Mouse (Mus musculus): Measurements from ENCODE around the gene Mrps31. TPM values are rescaled to one million over a fixed set of nuclear protein-coding genes. Genes with fewer than 3 reads are reported as not detected.

Mrps31 gene
- total RNA-seq (2017), result 10.6 and 15.5 TPM in 2 replicates

DNA sequence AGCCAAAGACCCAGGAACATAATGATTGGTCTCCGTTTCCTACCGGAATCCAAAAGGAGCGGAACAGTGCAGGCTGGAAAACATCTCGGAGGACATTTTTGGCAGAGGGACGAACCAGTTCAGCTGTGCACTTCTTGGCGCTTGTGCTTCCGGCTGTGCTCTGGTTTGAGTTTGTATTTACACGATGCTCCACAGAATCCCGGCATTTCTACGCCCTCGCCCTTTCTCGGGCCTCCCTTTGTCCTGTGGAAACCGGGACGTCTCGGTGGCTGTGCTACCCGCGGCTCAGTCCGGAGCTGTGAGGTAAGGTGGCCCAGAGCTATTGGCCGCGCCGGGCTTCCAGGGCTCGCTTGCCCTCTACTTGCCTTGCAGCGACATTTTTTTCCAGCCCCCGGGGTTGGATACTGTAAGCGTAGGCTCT is at the start of gene Mrps31:
Gene Mrps31 (plus strand): TSS at position 80 of the 421 bp plus-strand sequence.
- peak; percentile 82 for ATAC-seq (ENCODE audit: extremely low read depth, insufficient number of reproducible peaks, low FRiP score, poor library complexity, severe bottlenecking)

DNA sequence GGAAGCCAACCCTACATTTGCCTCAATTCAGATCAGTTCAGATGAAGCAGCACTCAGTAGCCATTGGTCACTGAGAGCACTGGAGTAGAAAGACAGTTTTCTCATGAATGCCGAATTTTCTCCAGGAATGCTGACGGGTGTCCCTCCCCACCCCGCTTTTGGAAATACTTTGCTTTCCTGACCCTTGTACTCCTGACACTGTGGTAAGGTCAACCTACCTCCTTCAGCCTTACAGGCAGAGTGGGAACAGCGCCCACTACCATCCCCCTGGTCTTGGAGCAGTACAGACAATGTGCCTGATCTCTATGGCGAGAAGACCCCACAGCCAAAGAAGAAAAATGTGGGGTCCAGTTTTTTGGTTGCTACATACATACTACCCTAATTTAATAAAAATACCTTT is 34.9 kb upstream of the Mrps31 start:
- no peak for ATAC-seq (ENCODE audit: extremely low read depth, insufficient number of reproducible peaks, low FRiP score, poor library complexity, severe bottlenecking)

DNA sequence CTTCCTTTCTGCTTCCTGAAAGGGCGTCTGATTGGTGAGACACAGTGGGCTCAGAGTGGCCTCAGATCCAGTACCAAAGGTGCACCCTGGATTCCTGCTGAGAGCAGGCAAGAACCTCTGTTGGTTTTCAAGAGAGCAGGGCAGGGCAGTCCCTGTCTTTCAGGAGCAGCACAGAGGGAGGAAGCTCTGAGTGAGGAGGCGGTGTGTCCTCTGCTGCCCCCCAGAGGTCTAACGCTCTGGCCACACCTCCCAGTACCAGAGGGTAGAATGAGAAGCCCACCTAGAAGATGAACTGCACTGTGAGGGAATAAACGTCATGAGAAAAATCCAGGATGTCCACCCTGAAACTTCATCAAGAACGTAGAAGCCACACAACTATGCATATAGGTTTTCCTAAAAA is 34.3 kb upstream of the Mrps31 start:
- peak; percentile 64; the same call in 1 of the 2 replicates for ATAC-seq (ENCODE audit: extremely low read depth, insufficient number of reproducible peaks, low FRiP score, poor library complexity, severe bottlenecking)

DNA sequence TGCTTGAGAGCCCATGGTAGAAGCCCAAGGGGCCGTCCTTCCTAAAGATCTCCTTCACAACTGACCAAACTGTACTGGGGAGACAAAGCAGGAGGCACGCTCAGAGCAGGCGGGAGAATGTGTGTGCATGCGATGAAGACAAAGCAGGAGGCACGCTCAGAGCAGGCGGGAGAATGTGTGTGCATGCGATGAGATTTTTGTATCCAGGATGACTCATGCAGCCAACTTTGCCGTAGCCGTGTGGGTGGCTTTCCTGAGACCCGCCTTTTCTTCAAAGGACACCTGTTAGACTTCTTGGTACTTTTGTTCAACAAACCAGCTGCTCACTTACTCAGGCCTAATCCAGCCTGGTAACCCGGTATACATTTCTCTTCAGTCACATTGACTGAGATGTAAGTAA is 30.2 kb upstream of the Mrps31 start:
- ATAC-seq (ENCODE audit: extremely low read depth, insufficient number of reproducible peaks, low FRiP score, poor library complexity, severe bottlenecking), result no peak

DNA sequence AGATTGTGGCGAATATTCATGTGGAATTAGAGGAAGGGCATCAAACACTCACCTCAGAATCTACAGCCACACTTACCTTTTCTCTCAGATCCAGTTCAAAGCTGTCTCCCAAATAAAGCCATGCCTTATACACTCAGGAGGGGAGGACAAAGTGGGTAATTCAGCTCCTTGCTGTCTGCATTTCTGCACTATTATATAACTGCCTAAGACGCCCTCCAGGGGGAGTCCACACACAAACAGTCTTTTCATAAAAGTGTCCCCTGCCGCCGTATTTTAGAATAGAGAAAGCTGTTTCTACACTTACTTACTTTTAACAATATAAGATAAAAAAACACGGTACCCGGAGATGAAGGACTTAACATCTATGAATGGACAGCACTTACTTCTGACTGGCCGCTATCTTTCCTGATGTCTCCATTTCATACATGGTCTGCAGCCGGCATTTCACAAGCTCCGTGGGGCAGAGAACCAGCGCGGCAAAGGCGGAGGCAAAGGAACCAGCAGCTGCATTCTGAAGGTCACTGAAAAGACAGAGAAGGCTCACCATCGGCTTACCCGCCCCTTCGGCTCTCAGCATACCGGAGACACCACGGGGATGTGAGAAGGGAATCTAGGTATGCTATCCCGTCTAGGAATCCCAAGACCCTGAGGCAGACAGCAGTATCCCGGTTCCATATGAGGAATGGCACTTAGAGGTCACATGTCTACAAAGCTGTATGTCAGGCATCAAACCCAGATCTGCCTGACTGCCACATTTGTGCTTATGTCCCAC is 28.2 kb upstream of the Mrps31 start:
- ATAC-seq (ENCODE audit: extremely low read depth, insufficient number of reproducible peaks, low FRiP score, poor library complexity, severe bottlenecking), result no peak

DNA sequence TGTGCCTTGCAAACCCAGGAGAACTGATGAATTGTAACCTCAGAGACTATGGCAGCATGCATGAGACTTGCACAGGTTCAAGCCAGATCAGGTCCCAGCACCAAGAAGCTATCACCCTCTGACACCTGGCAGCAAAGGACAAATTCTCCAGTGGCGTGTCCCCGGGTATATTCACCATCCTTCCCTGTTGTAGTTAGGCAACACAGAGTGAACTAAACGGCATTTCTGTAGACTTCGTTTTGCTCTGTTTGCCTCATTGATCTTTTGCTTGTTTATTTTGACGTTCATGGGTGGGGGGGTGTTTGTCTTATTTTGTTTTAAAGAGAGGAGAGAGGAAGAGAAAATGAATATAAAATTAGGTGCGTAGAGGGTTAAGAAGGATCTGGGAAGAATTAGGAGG is 26.0 kb upstream of the Mrps31 start:
- ATAC-seq (ENCODE audit: extremely low read depth, insufficient number of reproducible peaks, low FRiP score, poor library complexity, severe bottlenecking), result no peak

DNA sequence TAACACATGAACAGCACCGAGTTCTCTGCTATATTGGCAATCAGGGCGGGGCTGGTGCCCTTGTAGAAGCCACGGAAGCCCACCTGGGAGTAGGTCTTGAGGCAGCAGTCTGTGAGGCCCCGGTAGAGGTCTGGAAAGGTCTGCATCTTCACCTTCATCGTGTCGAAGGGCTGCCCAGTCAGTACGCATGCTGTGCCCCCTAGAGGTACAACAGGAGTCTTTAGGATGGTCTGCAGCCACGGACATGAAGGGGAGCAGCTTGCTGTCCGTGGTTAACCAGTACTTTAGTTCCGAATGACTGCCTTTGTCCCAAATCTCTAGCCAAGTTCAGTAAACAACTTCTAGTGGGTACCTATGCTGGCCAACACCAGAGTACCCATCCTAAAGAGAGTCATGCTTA is 21.3 kb upstream of the Mrps31 start:
- ATAC-seq (ENCODE audit: extremely low read depth, insufficient number of reproducible peaks, low FRiP score, poor library complexity, severe bottlenecking), result no peak

DNA sequence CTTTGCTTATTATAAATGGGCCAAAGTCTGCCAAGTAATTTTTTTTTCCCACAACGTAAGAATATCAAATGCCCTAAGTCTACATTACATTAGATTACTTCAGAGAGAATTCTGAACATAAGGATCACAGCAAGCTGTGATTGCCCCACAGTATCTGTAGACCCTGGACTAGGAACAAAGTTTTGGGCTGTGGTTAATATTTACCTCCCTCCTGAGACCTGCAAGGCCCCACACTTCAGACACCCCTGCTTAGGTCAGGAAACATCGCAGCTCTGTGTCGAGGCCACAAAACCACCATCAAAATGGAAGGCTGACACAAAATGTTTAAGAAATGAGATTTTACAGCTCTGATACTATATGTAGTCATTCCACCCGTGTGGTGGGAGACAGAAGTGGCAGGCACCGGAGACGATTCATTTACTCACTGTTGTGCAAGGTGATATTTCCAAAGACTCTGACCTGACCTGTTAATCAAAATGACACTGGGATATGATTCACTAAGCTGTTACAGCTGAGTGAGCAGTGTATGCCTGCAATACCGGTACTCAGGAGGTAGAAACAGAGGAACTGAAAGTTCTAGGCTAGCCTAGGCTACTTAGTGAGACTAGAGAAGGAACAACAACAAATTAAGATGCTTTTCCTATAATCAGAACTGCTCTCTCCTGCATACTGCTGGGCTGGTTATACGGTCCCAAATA is 20.2 kb upstream of the Mrps31 start:
- ATAC-seq (ENCODE audit: extremely low read depth, insufficient number of reproducible peaks, low FRiP score, poor library complexity, severe bottlenecking), result no peak

DNA sequence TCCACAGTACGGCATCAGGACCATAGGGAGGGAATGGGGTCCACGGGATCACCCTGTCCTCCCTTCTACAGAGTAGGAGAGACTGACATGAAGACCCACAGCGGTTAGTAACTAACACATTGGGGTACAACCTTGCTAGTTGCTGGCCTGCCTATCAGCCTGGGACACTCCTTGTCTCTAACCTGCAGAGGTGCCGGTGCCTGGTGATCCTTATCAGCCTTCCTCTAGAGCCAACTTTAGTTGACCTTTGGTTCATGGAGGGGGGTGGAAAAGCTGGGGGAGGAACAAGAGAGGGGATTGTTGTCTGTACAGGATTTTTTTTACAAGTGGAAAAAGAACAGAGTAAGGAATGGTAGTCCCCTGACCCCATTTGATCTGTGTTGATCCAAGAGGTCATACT is 16.7 kb upstream of the Mrps31 start:
- no peak for ATAC-seq (ENCODE audit: extremely low read depth, insufficient number of reproducible peaks, low FRiP score, poor library complexity, severe bottlenecking)

DNA sequence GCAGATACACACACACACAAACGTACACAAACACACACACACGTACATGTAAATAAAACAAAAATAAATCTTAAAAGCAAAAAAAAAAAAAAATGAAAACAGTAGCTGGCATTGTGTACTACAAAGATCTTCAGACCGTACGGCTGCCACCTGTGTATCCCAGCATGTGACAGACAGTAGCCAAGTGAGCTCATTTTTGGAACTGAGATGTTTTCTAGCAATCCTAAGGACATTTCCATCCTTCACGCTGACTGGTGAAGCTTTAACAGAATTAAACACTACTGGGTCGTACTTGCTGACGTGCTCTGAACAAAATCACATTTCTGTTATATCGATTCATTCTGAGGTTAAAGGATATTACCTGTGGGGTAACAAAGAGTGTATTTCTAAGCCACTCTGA is 15.9 kb upstream of the Mrps31 start:
- no peak for ATAC-seq (ENCODE audit: extremely low read depth, insufficient number of reproducible peaks, low FRiP score, poor library complexity, severe bottlenecking)

DNA sequence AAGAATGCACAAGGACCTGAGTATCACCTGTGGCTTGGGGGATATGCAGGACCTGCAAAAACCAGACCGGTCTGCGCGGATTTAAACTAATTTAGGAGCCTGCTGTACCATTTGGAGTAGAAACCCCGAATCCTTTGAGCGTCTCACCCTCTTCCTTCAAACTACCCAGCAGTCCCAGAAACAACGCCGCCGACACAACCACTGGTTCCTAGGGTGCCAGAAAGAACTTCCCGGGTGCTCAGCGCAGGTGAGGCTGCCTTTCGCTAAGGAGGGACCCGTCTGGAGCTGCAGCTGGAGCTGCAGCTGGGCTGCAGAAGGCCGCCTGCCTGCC is 13.4 kb upstream of the Mrps31 start:
- ATAC-seq (ENCODE audit: extremely low read depth, insufficient number of reproducible peaks, low FRiP score, poor library complexity, severe bottlenecking), result no peak

DNA sequence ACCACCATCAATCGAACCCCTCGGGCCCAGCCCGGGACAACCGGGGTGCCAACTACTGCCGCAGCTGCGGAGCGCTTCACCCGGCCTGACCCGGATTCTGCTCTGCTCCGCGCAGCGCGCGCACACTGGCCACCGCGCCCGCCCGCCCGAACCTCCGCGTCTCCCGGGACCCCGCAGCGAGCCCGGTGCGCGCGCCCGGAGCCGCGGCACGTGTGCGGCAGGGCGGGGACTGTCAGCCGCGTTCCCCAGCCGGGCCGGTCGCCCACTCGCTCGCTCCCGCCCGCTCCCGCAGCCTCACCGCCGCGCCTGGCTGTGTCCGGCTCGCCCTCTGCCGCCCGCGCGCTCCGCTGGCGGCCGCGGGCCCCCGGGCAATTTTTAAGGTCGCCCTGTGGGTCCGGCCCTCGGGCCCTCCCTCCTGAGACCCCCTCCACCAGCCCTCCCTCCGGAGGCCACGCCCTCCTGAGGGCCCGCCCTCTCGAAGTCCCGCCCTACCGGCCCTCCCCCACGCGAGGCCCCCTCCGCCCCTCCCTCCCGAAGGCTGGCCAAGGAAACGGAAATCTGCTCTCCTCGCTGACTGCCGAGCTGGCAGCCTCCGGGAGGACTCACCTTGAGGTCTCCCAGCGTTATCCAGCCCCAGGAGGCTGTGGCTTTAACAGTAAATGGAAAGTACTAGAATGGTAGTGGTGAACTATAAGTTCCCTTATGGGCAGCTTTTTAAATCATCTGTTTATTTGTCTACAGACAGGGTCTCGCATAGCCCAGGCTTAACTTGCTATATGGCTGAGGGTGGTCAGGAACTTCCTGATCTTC is 12.8 kb upstream of the Mrps31 start, which contains the start of gene Slc25a15:
Gene Slc25a15 (minus strand): TSS at position 456 of the 810 bp plus-strand sequence.
- peak; percentile 82 for ATAC-seq (ENCODE audit: extremely low read depth, insufficient number of reproducible peaks, low FRiP score, poor library complexity, severe bottlenecking)

DNA sequence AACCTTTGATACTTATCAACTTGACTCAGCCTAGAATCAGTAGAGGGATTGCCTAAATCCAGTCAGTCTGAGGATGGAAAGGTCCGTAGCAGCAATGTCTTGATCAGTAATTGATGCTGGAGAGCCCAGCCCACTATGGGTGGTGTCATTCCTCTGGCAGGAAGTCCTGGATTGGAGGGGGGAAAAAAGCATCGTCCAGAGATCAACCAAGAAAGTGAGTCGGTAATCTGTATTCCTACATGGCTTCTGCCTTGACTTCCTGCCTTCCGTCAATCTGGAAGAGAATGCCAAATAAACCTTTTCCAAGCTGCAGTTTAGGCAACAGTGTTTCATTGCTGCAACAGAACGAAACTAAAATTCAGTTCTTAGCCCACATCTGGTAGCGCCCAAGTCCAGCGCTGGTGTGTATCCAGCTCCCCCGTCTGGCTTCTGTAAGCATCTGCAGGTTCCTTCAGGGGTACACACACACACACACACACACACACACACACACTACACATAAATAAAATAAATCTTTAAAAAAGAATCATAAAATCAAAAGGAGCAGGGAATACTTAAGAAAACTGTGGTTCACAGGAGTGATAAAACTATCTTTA is 11.8 kb upstream of the Mrps31 start:
- ATAC-seq (ENCODE audit: extremely low read depth, insufficient number of reproducible peaks, low FRiP score, poor library complexity, severe bottlenecking), result no peak

DNA sequence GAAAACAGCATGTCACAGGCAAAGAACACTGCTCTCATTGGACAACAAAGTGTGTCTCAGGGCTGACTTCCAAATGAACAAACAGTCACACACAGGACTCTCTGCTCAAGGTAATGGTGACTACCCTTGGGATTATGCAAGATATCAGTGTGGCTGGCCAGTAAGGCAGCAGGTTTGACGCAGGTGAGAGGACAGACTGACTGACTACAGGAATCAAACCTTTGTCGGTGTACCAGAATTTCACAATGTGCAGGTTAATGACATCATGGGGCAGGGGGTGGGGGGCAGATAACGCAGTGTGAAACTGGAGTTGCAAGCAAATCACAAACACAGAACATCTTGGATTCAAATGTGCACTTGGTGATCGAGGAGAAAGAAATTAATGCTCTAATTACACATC is 10.6 kb upstream of the Mrps31 start:
- no peak for ATAC-seq (ENCODE audit: extremely low read depth, insufficient number of reproducible peaks, low FRiP score, poor library complexity, severe bottlenecking)

DNA sequence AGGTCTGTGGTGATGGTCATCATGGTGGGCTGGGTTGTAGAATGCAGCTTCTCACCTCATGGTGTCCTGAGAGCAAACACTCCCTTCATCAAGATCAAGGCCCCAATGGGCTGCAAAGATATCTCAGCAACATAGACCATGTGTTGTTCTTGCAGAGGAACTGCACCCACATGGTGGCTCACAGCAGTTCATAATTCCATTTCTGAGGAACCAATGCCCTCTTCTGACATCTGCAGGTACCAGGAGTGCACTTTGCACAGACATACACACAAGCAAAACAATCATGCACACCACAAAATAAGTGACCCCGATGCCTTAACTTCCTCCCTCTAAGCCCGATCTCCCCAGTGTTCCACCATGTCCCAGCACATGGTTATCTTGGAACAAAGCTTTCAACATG is 7.9 kb upstream of the Mrps31 start:
- no peak for ATAC-seq (ENCODE audit: extremely low read depth, insufficient number of reproducible peaks, low FRiP score, poor library complexity, severe bottlenecking)

DNA sequence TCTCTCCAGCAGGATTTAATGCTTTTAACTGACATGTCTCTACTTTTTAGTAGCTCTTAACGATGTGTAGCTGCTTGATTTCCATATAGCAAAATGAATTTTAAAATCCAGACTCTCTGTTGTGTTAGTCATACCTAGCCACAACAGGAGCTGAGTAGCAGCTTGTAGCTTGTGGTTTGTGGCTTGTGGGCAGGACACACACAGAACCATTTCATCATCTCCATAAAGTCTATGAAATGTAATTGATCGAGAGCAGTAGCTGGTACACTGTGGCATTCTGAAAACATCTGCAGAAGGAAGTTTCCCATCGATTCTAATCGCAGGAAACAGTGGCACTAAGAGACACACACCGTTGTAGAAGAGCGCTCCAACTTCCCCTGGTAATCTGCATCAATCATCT is 5.4 kb upstream of the Mrps31 start:
- ATAC-seq (ENCODE audit: extremely low read depth, insufficient number of reproducible peaks, low FRiP score, poor library complexity, severe bottlenecking), result no peak

DNA sequence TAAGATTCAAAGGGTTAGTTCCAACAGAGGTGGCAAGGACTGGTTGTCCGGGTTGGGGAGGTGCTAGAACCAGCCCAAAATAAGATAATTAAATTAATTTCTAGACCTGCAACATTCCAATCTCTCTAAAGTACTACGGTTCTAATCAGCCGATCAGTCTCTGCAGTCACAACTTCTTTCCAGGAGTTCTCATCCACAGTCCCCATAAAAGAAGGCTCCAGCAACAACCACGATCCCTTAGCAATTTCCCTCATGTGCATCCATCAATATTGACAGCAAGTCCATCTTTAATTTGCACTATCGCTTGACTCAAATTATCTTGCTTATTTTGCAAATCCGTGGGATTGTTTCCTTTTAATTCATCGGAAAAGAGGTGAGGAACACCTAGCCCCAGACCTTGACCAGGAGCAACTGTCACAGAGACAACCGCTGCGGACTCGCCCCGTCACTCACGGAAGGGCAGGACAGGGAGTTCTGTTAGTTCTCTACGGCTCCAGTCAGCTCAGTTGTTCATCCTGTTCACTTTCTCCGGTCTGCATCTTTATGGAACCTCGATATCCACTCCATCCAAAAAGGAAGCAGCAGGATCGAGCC is 376 bp upstream of the Mrps31 start:
- peak; percentile 37; the same call in 1 of the 2 replicates for ATAC-seq (ENCODE audit: extremely low read depth, insufficient number of reproducible peaks, low FRiP score, poor library complexity, severe bottlenecking)

DNA sequence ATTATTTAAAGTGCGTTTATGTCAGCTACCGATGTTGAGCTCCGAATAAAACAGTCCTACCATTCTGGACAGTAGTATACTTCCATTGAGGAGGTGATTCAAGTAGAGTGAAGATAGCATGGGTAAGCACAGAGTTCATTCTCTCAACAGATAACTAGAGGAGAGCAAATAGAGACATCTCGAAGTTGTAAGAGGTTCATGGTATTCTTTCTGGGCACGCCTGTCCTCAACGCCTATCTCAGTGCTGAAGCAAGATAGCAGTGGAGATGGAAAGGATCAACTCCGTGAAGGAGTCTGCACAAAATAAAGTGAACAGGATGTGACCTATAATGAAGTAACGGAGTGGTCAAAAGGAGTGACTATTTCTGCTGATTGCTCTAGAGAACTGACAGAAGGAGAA is 810 bp downstream of the Mrps31 start:
- ATAC-seq (ENCODE audit: extremely low read depth, insufficient number of reproducible peaks, low FRiP score, poor library complexity, severe bottlenecking), result no peak
